Mouse (Mus musculus) kidney, postnatal 25 days (tissue): ENCODE data around the gene Ccdc159.

Experiments
- DNase-seq, 2 experiments: peaks; one replicate each; pipeline ENCODE4 v3.0.0; 2021; ENCODE audit warnings: mixed read lengths in 2 of 2

Gene Ccdc159

DNA sequence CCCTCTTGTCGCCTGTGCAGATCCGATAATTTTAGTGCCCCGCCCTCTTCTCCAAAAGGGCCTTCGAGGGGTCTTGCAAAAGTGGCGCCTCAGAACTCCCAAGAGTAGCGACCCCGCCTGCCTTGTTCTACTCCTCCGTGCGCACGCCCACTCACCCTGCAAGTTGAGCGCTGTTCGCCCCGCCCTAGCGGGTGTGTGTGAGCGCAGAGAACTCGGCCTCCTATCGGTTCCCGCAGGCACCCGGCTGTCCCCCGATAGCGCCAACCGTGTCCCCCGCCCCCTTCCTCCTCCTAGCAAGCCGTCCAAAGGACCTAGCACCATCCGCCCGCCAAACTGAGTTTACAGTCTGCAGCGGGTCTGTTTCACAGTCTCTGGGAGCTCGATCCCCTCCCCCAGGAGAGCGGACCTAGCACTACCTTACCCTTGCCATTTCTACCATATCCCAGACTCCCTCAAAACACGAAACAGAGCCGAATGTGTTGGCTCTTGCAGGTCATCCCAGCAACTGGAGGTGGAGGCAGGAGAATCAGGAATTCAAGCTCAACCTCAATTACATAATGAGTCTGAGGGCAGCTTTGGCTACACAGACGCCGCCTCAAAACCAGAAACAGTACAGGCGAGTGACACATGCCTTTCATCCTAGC is 35.3 kb downstream of the Ccdc159 start:
- DNase-seq, result peak; percentile 66 to 86

DNA sequence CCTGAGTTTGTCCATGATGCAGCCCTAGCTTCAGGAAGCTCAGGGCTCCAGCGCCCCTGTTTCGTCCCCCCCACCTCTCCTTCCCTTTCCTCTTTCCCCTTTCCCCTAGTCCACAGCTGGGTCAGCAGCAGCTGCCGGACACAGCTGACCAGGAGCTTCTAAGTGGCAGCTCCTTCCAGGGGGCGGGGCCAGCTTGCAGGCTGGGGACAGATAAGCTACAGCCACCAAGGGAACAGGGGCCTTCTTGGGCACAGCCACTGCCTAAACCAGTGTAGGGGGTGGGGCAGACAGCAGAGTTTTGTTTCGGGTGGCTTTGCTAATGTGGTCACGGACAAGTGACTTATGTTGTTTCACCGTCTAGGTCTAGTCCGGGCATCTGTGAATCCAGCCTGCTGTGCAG is 36.1 kb downstream of the Ccdc159 start, which contains the start of gene Epor:
Epor (minus strand) TSS at position 90 of the 400 bp plus-strand sequence.
- peak; percentile 66 to 82 for DNase-seq

DNA sequence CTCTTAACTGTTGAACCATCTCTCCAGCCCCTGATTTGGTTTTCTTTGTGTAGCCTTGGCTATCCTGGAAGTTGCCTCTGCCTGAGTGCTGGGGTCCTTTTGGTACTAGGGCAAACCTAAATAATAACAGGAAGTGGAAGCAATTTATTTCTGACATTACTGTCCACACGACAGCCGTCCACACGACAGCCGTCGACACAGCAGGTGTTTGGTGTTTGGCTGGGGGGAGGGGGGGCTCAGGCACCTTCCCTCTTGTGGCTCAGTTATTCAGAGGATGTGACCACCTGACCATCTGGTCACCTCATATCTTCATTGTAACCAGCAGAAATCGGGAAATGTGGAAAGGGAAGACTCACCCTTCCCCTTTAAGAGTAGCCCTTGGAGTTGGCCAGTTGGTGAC is 41.6 kb downstream of the Ccdc159 start:
- no peak for DNase-seq

DNA sequence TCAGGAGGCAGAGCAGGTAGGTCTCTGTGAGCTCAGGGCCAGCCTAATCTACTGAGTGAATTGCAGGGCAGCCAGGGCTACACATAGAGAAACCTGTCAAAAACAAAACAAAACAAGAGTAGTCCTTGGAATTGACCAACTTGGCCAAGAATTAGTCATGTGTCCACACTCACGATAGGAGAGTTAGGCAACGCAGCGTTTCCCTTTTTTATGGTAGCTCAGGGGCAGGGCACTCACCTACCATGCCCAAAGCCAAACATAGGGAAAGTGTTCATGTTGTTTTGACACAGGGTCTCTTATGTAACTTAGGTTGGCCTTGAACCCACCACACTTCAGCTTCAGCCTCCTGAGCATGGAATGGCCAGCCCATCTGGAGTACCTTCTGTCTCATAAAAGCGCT is 42.0 kb downstream of the Ccdc159 start:
- no peak for DNase-seq

DNA sequence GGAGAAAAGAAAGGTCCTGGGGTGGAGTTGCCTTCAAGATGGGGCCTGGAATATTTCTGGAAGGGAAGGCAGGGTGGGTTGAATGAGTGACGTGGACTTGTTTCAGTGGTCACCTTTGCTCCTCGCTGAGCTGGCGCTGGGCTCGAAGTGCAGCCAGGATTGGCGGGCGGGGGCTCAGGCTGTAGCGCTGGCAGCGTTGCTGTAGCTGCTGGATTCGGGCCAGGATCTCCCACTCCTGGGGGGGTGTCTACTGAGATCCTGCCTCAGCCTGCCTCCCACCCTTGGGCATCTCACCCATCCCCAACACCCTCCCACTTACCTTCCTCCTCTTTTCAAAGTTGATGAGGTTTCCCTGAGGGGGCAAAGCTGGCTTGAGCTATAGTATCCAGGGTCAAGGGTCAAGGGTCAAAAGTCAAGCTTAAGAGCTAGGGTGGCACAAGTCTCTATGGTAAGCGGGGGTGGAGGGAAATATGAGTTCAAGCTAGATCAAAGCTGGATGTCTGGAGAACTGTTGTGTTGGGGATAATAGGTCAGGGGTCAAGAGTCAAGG is 49.4 kb downstream of the Ccdc159 start:
- peak in 1 of 2 experiments; percentile 45 for DNase-seq

DNA sequence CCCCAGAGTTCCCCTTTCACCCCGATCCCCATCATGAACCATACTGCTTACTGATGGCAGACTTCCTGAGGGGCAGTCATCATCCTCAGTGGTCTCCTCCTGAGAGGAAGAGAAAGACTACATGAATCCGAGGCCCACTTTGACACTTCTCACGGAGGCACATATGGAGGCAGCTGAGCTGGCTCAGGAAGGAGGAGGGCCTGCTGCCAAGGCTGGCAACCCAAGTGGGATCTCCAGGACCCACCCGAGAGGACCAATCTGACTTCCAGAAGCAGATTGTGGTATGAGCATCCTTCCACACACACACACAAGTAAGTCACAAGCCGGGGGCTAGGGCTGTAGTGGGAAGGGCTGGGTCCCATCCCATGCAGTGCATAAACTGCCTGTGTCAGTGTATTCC is 50.1 kb downstream of the Ccdc159 start:
- no peak for DNase-seq

DNA sequence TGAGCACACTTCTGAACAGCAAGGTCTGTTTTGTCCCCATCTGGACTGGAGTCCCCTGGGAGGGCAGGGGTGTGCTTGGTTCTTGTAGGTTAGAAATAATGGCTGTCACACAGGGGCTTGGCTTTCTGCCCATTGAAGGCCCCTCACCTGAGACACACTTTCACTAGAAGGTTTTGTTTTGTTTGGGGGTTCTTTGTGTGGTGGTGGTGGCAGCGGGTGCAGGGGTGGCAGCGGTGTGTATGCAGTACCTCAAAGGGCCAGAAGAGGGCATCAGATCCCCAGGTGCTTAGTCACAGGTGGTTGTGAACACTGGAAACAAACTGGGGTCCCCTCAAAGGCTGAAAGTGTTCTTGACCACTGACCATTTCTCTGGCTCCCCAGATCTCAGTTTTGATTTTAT is 50.7 kb downstream of the Ccdc159 start:
- peak; percentile 47 to 63 for DNase-seq

DNA sequence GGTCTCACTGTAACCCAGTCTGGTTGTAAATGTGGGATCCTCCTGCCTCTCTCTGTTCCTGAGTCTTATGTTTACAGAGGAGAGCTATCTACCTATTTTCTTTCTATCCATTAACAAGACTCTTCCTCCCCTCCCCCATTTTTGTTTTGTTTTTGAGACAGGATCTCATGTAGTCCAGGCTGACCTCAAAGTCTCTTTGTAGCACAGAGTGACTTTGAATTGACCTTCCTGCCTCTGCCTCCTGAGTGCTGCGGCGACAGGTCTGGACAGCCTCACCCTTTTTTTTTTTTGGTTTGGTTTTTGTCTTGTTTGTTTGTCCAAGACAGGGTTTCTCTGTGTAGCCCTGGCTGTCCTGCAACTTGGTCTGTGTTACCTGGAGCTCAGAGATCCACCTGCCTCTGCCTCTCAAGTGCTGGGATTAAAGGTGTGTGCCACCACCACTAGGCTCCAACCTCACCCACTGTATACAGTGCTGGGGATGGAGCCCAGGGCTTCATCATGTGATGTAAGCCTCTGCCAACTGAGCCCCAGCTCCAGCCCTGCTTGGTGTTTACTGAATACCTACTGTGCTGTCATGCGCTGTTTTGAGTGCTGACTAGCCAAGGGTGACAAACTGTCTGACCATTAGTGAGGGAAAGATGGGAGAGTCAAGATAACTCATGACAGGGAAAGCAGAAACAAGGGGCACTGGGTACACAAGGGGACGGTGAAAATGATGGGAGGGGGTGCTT is 51.3 kb downstream of the Ccdc159 start:
- peak; percentile 45 to 70 for DNase-seq

DNA sequence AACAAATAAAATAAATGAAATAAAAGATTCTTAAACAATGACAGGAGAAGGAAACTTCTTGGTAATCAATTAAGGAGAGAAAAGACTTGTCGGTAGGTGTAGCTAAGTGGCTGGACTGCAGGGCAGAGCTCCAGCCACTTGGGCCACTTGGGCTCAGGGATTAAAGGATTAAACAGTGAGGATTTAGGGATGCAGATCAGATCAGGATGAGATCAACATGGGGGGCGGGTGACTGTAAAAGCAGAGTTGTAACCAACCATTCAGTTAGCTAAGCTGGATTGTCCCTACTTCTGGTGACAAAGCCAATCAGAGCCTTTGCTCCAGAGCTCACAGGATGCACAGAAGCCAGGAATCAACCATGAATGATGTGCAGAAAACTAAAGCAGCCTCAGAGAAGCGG is 56.6 kb downstream of the Ccdc159 start:
- no peak for DNase-seq
